ENCODE assay signal across 8 mouse cellular contexts in genomic region chr11:59449741-59450229, GRCm38 (mm10). TPM values are rescaled to one million over a fixed set of nuclear protein-coding genes. Genes with fewer than 3 reads are reported as not detected.
DNase-seq lines count a peak whose midpoint lies in the region; ATAC-seq lines count a peak whose summit lies in the region.

TSS of gene Jmjd4 (plus strand) at chr11:59450045.

- no peaks in the 10 kb centered on the region for H3K9me3 ChIP-seq in hindbrain, embryonic 12.5 days (replicated peaks)

- peak within 1 kb of the TSS; percentile 92 for H3K4me2 ChIP-seq in hindbrain, embryonic 12.5 days (replicated peaks)

- H3K4me3 ChIP-seq in hindbrain, embryonic 12.5 days, result peak within 1 kb of the TSS; percentile 75

- H3K27me3 ChIP-seq in hindbrain, embryonic 12.5 days, result no peaks in the 10 kb centered on the region

- H3K9ac ChIP-seq in hindbrain, embryonic 12.5 days, result peak within 1 kb of the TSS; percentile 76

- WGBS in hindbrain, embryonic 12.5 days, result under 1% methylated on average over 31 of the region's 40 CpGs

- peaks cover 18% of the 10 kb centered on the region for H3K36me3 ChIP-seq in hindbrain, embryonic 12.5 days

- peak; percentile 96 for ATAC-seq in hindbrain, embryonic 12.5 days (ENCODE audit: low FRiP score)

- peak; percentile 95 for DNase-seq in MN1 (ENCODE audit: low spot score)
- peak; percentile 91 for DNase-seq in cerebellum, adult 9-10 months
- peak; percentile 88 to 93 for DNase-seq in frontal cortex, adult 2 months (ENCODE audit: extremely low spot score in 1 of 2, low spot score in 1 of 2)
- peak; percentile 93 for DNase-seq in layer of hippocampus, postnatal 14 days (ENCODE audit: low spot score in 2 of 2)
- DNase-seq in lung, postnatal 14 days, result peak; percentile 92
- DNase-seq in retina, adult 2 months (ENCODE audit: low read depth, low spot score), result peak; percentile 80
- peak; percentile 91 to 92 for DNase-seq in thymus, postnatal 36 days

- H3K27ac ChIP-seq in hindbrain, embryonic 12.5 days, result peak within 1 kb of the TSS; percentile 92

- H3K4me1 ChIP-seq in hindbrain, embryonic 12.5 days, result peaks cover 19% of the 10 kb centered on the region

RNA-seq across cellular contexts. Expression of gene Jmjd4, which starts in this region (rescaled TPM):
- 14.7 and 15.6 TPM in 2 replicates for polyA plus RNA-seq in frontal cortex, adult 2 months (2012; rRNA removed)
- polyA plus RNA-seq in hindbrain, embryonic 12.5 days (2016; fragmentation: Nextera tagmentation; extraction: Ambion mirVana), result 14.6 and 14.8 TPM in 2 replicates
- 10 to 100 TPM; 27.0 to 29.3 TPM for total RNA-seq in layer of hippocampus, postnatal 14 days (2021)

Comparison
In these comparisons a context has a peak if more than half of its experiments do, and no peak if none do; other contexts are left out.
1. Peak in every context shown above with its lines: DNase-seq, ATAC-seq, H3K4me3 ChIP-seq and H3K27ac ChIP-seq.